Comparison of ENCODE assay signal across 23 mouse cellular contexts in genomic region chr14:25180126-25180525, GRCm38 (mm10).
"Had no signal": no experiment of that assay in that cellular context is flagged by ENCODE, and none has a peak within 500 bp of the region (broad histone marks: within the 10 kb centered on the region; RNA-seq: fewer than 3 reads in every experiment).

No protein-coding gene starts in this region.

- H3K27ac ChIP-seq: heart, adult 2 months; heart, embryonic 13.5 days; heart, embryonic 15.5 days; hindbrain, embryonic 12.5 days; layer of hippocampus, adult 2 months; left cerebral cortex, adult 2 months; limb, embryonic 13.5 days; limb, embryonic 15.5 days had no signal

- H3K9me3 ChIP-seq: heart, embryonic 13.5 days; heart, embryonic 15.5 days; hindbrain, embryonic 12.5 days; intestine, embryonic 15.5 days; limb, embryonic 13.5 days; limb, embryonic 15.5 days had no signal

- DNase-seq: gastrocnemius, adult 2 months; gastrocnemius, postnatal 10 days; gastrocnemius, postnatal 36 days; heart, adult 11 months; heart, adult 2 months; heart, postnatal 14 days; heart, postnatal 36 days; kidney, adult 8-10 months; kidney, postnatal 10 days; kidney, postnatal 25 days; kidney, postnatal 4 days; left cerebral cortex, postnatal 4 days had no signal

- H3K27me3 ChIP-seq: intestine, embryonic 15.5 days; limb, embryonic 13.5 days; limb, embryonic 15.5 days had no signal

- H3K4me3 ChIP-seq: gastrocnemius, adult 2 months; heart, adult 2 months; heart, embryonic 13.5 days; heart, embryonic 15.5 days; hindbrain, embryonic 12.5 days; intestine, embryonic 15.5 days; layer of hippocampus, adult 2 months; left cerebral cortex, adult 2 months; limb, embryonic 13.5 days; limb, embryonic 15.5 days had no signal

- H3K4me2 ChIP-seq: heart, embryonic 11.5 days; heart, embryonic 13.5 days; heart, embryonic 15.5 days; hindbrain, embryonic 12.5 days; intestine, embryonic 15.5 days; limb, embryonic 13.5 days; limb, embryonic 15.5 days had no signal

- H3K9ac ChIP-seq: heart, embryonic 13.5 days; heart, embryonic 15.5 days; hindbrain, embryonic 12.5 days; intestine, embryonic 15.5 days; limb, embryonic 13.5 days; limb, embryonic 15.5 days had no signal

- ATAC-seq: forebrain, embryonic 16.5 days; hindbrain, embryonic 16.5 days had no signal

- H3K36me3 ChIP-seq: heart, embryonic 13.5 days; heart, embryonic 15.5 days; hindbrain, embryonic 12.5 days; intestine, embryonic 15.5 days; limb, embryonic 13.5 days; limb, embryonic 15.5 days had no signal
